Mouse (Mus musculus) hematopoietic stem cell, adult 5-6 weeks (primary cell): ENCODE measurements around the gene Dnajc10. TPM values are rescaled to one million over a fixed set of nuclear protein-coding genes. Genes with fewer than 3 reads are reported as not detected.

Experiments
- ATAC-seq, 2 experiments: fragments of 125-278 bp in 1 of 2; replicated peaks in 1 of 2; 2 replicates each; pipeline ENCODE4 v1.8.0; 2016 to 2017; ENCODE audit warnings: inconsistent platforms in 2 of 2, mild to moderate bottlenecking in 2 of 2, moderate number of reproducible peaks in 2 of 2, low read depth in 1 of 2, moderate TSS enrichment in 1 of 2; ENCODE audit not compliant: low FRiP score in 2 of 2, poor library complexity in 2 of 2, severe bottlenecking in 2 of 2, insufficient read depth in 1 of 2, low TSS enrichment in 1 of 2
- total RNA-seq: library from RNA; stranded (forward); fragments of 172-1452, 232-1000 nt; gene quantifications from 2 replicates; pipeline ENCODE4 v1.2.3, GENCODE M21; 2017

Gene Dnajc10
- total RNA-seq, 1 experiment from 2014 or later: 107 TPM

GRCm38 (mm10) chr2:80322878-80323277, 7.6 kb downstream of the Dnajc10 start:
- no peak for ATAC-seq

DNA sequence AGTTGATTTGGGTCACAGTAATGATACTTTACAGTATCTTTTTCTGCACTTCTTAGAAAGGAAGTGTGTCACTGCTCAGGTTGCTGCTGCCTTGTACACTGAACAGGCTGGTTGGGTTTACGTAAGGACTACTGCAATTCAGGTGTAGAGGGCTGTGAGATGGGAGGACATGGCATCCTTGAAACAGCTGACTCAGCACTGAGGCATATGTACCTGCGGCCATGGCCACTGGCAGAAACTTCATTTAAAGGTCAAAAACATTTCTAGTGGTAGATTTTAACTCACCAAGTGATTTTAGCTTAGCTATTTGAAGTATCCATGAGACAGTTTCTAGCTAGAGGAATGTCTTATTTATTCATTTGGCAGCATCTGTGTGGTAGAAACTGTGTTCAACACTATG, 10.5 kb downstream of the Dnajc10 start:
- ATAC-seq: no peak

GRCm38 (mm10) chr2:80327272-80327671, 12.0 kb downstream of the Dnajc10 start:
- no peak for ATAC-seq

GRCm38 (mm10) chr2:80328961-80329653, 13.8 kb downstream of the Dnajc10 start:
- no peak for ATAC-seq

- ATAC-seq: no peak
Measured at GRCm38 (mm10) chr2:80340537-80340936, 25.3 kb downstream of the Dnajc10 start.

DNA sequence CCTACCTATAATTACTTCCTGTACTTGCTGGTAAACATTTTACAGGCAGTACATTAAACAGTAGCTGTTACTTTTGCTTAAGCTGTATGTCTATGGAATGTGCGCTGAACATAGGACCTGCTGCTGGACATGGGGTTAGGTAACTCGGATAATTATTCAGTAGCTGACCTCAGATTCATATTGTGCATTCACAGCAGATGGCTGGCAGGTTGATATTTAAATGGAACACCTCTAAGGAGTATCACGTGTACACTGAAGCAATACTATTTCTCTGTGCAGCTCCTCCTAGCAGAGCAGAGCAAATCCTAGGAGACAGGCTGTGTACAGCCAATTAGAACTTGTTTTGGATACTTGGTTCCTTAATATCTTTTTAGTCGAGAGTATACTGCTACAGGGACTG, 39.3 kb downstream of the Dnajc10 start:
- ATAC-seq: no peak

DNA sequence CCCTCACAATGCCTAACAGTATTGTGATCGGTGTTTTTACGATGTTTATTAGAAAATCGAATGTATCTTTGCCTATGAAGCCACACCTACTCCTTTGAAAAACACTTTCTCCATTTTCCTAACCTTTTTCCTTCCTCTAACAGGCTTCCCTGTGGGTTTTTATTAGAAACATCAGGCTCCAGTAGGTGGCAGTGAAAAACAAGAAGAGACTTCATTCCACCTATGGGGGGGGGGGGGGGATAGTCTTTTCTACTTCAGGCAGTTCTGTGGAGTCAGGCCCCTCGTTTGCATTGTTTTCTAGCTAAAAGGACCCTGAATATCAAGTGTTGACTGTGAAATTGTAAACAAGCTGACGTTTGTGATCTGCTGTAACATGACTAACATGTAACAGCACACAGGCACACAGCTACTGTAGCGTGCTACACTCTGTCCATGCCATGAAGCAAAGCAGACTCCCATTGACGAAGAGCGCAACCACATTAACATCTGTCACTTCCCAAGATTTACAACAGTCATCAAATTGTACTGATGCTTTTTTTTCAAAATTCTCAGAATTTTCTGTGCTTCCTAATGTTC, 41.5 kb downstream of the Dnajc10 start:
- ATAC-seq: peak in 1 of 2 experiments; percentile 53; a peak in 1 of 4 replicates

DNA sequence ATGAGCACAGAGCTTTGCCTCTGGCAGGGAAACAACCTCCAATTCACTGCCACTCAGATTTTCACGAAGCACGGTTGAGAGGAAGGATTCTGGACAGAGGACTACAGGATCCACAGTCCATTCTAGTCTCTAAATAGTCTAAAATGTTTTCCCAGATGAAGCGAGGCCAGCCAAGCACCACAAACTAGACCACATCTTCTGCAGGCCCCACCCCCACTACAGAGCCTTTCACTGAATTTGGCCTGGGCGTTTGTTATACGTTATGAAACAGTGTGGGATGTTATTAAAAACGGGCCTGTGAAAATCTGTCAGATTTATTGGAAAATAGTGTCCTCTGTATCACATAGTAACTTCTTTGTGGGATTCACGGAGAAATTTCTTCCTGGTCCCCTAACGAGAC, 56.2 kb downstream of the Dnajc10 start:
- ATAC-seq: no peak

DNA sequence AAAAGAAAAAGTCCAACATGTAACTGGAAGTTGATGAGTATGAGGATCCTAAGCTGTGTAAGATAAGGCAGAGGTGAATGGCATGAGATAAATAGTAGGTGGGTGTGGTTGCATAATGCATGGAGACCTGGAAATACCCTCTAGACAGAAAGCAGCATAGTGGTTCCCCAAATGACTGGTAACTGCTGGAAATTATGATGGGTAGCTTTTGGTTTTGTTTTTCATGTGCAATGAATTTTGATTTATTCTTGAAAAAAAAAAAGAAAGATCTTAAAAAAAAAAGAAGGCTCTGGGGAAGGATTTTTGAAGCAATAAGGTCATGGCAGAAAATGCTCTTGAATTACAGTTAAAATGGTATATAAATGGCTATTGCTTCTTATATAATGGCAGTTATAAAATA, 59.6 kb downstream of the Dnajc10 start:
- ATAC-seq: no peak

GRCm38 (mm10) chr2:80379848-80380247, 64.6 kb downstream of the Dnajc10 start:
- no peak for ATAC-seq

DNA sequence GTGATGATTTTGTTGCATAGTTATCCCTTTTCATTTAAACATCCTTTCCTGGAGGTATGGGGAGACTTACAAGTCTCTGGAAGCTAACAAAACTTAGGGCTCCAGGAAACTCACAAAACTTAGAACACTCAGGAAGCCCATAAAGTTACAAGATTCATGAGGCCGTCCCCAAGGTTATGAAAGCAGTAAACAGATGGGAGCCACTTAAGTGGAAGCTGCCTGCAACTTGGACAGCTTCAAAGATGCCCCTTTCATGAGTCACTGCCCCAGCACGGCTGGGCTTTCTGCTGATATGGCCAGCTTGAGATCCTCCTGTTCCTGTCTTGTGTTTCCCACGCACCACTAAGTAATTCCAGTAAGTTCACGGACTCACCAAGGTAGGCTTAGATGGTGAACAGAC, 69.2 kb downstream of the Dnajc10 start:
- ATAC-seq: peak; percentile 21 to 27; a peak in 1 of 4 replicates

- ATAC-seq: no peak
Measured at GRCm38 (mm10) chr2:80386255-80386654, 71.0 kb downstream of the Dnajc10 start.

DNA sequence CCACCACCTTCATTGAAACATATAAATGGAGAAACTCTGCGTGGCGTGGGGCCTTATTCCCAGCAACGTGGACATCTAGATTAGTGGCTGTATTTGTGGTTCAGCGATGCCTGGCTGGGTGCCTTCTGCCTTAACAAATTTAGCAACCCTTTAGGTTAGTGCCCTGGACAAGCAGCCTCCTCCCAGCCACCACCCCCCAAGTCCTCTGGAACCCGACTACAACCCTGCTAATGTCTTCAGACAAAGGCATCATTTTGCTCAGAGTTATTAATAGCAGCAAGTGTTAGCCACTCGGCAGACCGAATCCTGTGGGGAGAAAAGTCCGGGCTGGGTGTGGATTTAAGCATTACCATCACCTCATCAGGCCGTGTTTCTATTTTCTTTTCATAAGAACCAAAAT, 72.4 kb downstream of the Dnajc10 start:
- no peak for ATAC-seq

- ATAC-seq: no peak
Measured at GRCm38 (mm10) chr2:80388341-80388740, 73.1 kb downstream of the Dnajc10 start.

DNA sequence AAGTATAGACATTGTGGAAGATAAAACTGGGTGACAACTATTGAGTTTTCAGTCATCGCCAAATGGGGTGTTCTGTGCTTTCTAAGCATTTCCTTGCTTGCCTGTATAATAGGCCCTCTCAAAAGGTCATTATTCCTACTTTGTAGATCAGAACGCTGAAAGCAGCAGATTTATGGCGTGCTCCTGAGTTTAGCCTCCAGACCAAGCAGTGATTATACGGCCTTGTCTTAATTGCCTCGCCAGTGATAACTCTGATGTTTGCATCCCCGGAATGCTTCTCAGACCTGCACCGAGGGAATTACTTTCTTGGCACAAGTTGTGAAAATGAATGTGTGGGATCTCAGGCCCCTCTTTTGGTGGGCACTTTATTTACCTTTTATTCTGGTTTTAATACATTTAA, 80.8 kb downstream of the Dnajc10 start:
- no peak for ATAC-seq

DNA sequence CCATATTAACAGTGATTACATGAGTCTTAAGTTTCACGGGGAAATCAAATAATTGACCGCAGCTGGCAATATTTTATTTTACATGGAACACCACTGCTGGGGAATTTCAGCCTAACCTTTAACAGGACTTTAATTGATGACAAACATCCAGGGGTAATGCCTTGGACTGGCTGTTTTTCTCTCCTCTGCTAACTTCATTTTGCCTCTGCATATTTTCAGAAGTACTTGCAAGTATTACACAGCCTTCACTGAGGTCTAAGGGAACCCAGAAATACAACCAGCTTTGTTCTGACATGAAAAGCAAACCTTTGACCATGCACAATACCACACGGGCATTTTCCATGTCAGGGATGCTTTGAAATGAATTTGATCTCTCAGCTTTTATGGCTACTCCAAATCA, 81.6 kb downstream of the Dnajc10 start:
- no peak for ATAC-seq

- ATAC-seq: no peak
Measured at GRCm38 (mm10) chr2:80398595-80399099, 83.4 kb downstream of the Dnajc10 start.
